Mouse (Mus musculus) liver, embryonic 14.5 days (tissue): ENCODE measurements around the gene Adgrl3. TPM values are rescaled to one million over a fixed set of nuclear protein-coding genes. Genes with fewer than 3 reads are reported as not detected.
"Not testable (repeated sequence)": the region's sequence is repeated elsewhere in the genome, so short reads cannot be mapped to it uniquely, and the experiment has no call there.

Experiments
- ATAC-seq: fragments of 200-750 bp; cut with Nextera tagmentation; 2 replicates; pipeline ENCODE4 v1.8.0; 2017; ENCODE audit warnings: moderate number of reproducible peaks, mild to moderate bottlenecking, moderate library complexity; ENCODE audit not compliant: insufficient read depth
- DNase-seq, 3 experiments: peaks; one replicate each; pipeline ENCODE4 v3.0.0-alpha.2; 2012 to 2013; ENCODE audit warnings: low read depth in 3 of 3, low spot score in 3 of 3
- H3K27ac ChIP-seq: fragments of 300-500 bp; sonication (generic); 2 replicates; pipeline ENCODE4 v1.5.1; 2014; ENCODE audit warnings: moderate library complexity, mild to moderate bottlenecking, control low read depth, inconsistent platforms
- H3K27me3 ChIP-seq: fragments of 300-500 bp; sonication (generic); 2 replicates; pipeline ENCODE4 v1.6.1; 2014; ENCODE audit warnings: mild to moderate bottlenecking, low read length, moderate library complexity; ENCODE audit not compliant: control insufficient read depth, insufficient read depth
- H3K36me3 ChIP-seq: fragments of 300-500 bp; sonication (generic); replicated peaks from 2 replicates; pipeline ENCODE4 v1.6.1; 2014; ENCODE audit warnings: low read depth; ENCODE audit not compliant: control insufficient read depth, insufficient read depth
- H3K4me1 ChIP-seq, 2 experiments: fragments of 200-500 bp in 1 of 2; fragments of 300-500 bp in 1 of 2; sonication (generic) in 1 of 2; replicated peaks; 2 replicates each; pipeline ENCODE4 v1.6.1; 2012 to 2014; ENCODE audit warnings: antibody characterized with exemption in 1 of 2, inconsistent platforms in 1 of 2, low read length in 1 of 2; ENCODE audit not compliant: control insufficient read depth in 2 of 2, insufficient read depth in 2 of 2
- H3K4me2 ChIP-seq: fragments of 300-500 bp; sonication (generic); 2 replicates; pipeline ENCODE4 v1.6.1; 2014; ENCODE audit warnings: low read depth, mild to moderate bottlenecking, control low read depth, moderate library complexity
- H3K4me3 ChIP-seq, 2 experiments: fragments of 200-500 bp in 1 of 2; fragments of 300-500 bp in 1 of 2; sonication (generic) in 1 of 2; 2 replicates each; pipeline ENCODE4 v1.5.1; 2012 to 2014; ENCODE audit warnings: low read depth in 2 of 2, low read length in 2 of 2, mild to moderate bottlenecking in 2 of 2, control low read depth in 1 of 2, inconsistent platforms in 1 of 2, moderate library complexity in 1 of 2; ENCODE audit not compliant: insufficient read depth in 1 of 2
- H3K9ac ChIP-seq: fragments of 300-500 bp; sonication (generic); replicated peaks from 2 replicates; pipeline ENCODE4 v1.6.1; 2014; ENCODE audit warnings: mild to moderate bottlenecking, control low read depth, moderate library complexity
- H3K9me3 ChIP-seq: fragments of 300-500 bp; sonication (generic); 2 replicates; pipeline ENCODE4 v1.6.1; 2016; ENCODE audit warnings: low read length, mixed read lengths; ENCODE audit not compliant: control insufficient read depth
- CTCF ChIP-seq: IDR thresholded peaks from 2 replicates; pipeline ENCODE4 v1.5.1; 2016; ENCODE audit warnings: antibody characterized with exemption, low read depth, control low read depth
- EP300 ChIP-seq: IDR thresholded peaks from 2 replicates; pipeline ENCODE4 v1.6.1; 2016; ENCODE audit warnings: antibody characterized with exemption, low read depth
- WGBS: fragments of 180-500 bp; shearing (Covaris S2); extraction: QIAGEN DNeasy Blood & Tissue Kit; methylation state at CpG from one replicate; pipeline ENCODE4 v1.1.7; 2014; ENCODE audit not compliant: insufficient replicate concordance; 5-methylcytosine and 5-hydroxymethylcytosine counted together
- polyA plus RNA-seq, 2 experiments: library from polyadenylated mRNA; depleted of rRNA in 1 of 2; stranded (reverse) in 1 of 2; unstranded in 1 of 2; fragments of >200 nt; fragmentation: Nextera tagmentation in 1 of 2; extraction: Ambion mirVana in 1 of 2; gene quantifications; 2 replicates each; pipeline versions ENCODE4 v1.2.1 to v1.2.3; 2012 to 2014

Gene Adgrl3
- polyA plus RNA-seq, 2 experiments, result 0.61 to 0.63 TPM

DNA sequence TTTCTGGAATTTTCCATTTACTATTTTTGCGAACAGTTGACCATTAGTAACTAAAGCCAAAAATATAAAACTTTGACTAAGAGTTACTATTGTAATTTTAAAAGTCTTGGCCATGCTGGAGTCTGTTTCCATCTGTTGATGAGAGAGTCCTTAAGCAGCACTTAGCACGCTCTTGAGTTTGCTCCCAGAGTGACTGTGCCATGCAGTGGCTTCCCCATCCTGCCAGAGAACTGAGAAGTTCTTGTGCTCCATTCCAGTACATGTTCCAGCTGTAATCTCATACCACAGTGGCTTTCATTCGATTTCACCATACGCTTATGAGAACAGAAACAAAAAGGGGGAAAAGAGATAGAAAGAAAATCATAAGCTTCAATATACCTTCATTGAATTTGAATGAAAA is 502.8 kb downstream of the Adgrl3 start:
- Histone ChIP-seq H3K27ac (no peak overlapping the region), H3K27me3 (no peaks in the 10 kb centered on the region), H3K9me3 (no peaks in the 10 kb centered on the region), H3K36me3 (no peaks in the 10 kb centered on the region), H3K9ac (no peak overlapping the region), H3K4me1 (no peaks in the 10 kb centered on the region), H3K4me3 (no peak overlapping the region), H3K4me2 (no peak overlapping the region)
- 67% methylated on average over 4 of the region's 4 CpGs for WGBS
- DNase-seq, result no peak
- TF ChIP-seq EP300, result no peak
- no peak for TF ChIP-seq CTCF
- ATAC-seq, result no peak

- ATAC-seq (no peak), DNase-seq (no peak)
- no peak for TF ChIP-seq CTCF
- TF ChIP-seq EP300, result no peak
- Histone ChIP-seq H3K9ac (no peak overlapping the region), H3K4me2 (no peak overlapping the region), H3K27ac (no peak overlapping the region), H3K27me3 (no peaks in the 10 kb centered on the region), H3K9me3 (no peaks in the 10 kb centered on the region), H3K4me1 (no peaks in the 10 kb centered on the region), H3K36me3 (no peaks in the 10 kb centered on the region), H3K4me3 (no peak overlapping the region)
- WGBS, result 70% methylated on average over 12 of the region's 12 CpGs
Observed at GRCm38 (mm10) chr5:81524532-81524961, 504.6 kb downstream of the Adgrl3 start.

DNA sequence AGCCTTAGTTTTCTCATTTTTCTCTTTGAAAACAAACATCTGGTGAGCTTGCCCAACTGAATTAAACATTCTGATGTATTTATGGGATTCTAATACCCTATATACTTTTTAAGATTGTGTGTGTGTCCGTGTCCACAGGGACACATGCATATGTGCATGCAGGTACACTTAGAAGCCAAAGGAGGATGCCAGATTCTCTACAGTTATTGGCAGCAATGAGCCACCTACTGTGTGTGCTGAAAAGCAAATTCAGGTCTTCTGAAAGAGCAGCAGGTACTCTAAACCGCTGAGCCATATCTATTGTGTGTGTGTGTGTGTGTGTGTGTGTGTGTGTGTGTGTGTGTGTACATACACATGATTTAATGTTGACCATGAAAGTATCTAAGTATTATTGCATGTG is 505.4 kb downstream of the Adgrl3 start:
- DNase-seq, result no peak
- 67% methylated on average over 2 of the region's 2 CpGs for whole genome bisulfite sequencing
- H3K27me3 ChIP-seq, result no peaks in the 10 kb centered on the region
- TF ChIP-seq CTCF, result no peak
- no peak for TF ChIP-seq EP300
- no peak overlapping the region for H3K4me3 ChIP-seq
- H3K9ac ChIP-seq, result no peak overlapping the region
- no peak overlapping the region for H3K4me2 ChIP-seq
- H3K4me1 ChIP-seq, result no peaks in the 10 kb centered on the region
- H3K27ac ChIP-seq, result no peak overlapping the region
- no peaks in the 10 kb centered on the region for H3K36me3 ChIP-seq
- H3K9me3 ChIP-seq, result no peaks in the 10 kb centered on the region
- ATAC-seq, result no peak

DNA sequence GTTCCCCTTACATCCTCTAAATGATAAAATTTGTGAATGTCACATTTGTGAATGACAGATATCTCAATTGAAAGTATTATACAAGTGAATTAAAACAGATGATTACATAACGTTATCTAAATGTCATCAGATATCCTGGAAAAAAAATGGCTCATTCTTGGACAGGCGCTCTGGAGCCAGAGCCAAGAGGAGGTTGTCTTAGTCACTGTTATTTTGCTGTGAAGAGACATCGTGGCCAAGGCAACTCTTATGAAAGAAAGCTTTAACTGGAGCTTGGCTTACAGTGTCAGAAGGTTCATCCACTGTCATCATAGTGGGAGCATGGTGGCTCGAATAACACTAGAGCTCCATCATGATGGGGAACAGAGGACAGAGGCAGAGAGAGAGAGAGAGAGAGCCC is 511.7 kb downstream of the Adgrl3 start:
- no peaks in the 10 kb centered on the region for H3K9me3 ChIP-seq
- H3K4me2 ChIP-seq, result no peak overlapping the region
- TF ChIP-seq CTCF, result no peak
- TF ChIP-seq EP300, result no peak
- no peak overlapping the region for H3K27ac ChIP-seq
- H3K4me1 ChIP-seq, result no peaks in the 10 kb centered on the region
- WGBS, result 64% methylated on average over 4 of the region's 4 CpGs
- DNase-seq (no peak), ATAC-seq (no peak)
- H3K9ac ChIP-seq, result no peak overlapping the region
- no peaks in the 10 kb centered on the region for H3K27me3 ChIP-seq
- H3K36me3 ChIP-seq, result no peaks in the 10 kb centered on the region
- H3K4me3 ChIP-seq, result no peak overlapping the region

DNA sequence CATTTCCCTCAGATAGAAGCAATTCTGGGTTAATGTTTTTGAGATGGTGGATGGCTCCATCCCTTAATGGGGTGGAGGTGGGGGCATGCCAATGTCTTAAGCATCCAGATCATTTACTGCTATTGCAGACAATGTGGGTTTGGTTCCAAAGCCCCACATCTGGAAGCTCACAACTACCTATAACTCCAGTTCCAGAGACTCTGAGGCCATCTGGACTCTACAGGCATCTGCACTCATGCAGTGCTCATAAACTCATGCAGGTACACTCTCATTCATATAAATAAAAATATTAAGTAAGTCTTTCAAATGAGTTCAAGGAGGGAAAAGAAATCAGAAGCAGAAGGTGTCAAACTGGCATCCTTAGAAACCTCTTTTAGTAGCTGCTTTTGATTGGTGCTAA is 530.3 kb downstream of the Adgrl3 start:
- TF ChIP-seq EP300 (no peak), CTCF (no peak)
- H3K9me3 ChIP-seq, result no peaks in the 10 kb centered on the region
- no peak overlapping the region for H3K4me3 ChIP-seq

GRCm38 (mm10) chr5:81555149-81555548 is 535.2 kb downstream of the Adgrl3 start:
- not testable (repeated sequence) for H3K36me3 ChIP-seq, H3K27ac ChIP-seq, H3K9me3 ChIP-seq, H3K27me3 ChIP-seq, ATAC-seq, H3K4me2 ChIP-seq, H3K4me3 ChIP-seq, H3K4me1 ChIP-seq, H3K9ac ChIP-seq, DNase-seq
- WGBS, result 55% methylated on average over 2 of the region's 2 CpGs

More for the DNA sequence above, 530.3 kb downstream of the Adgrl3 start:
- Histone ChIP-seq H3K36me3 (no peaks in the 10 kb centered on the region), H3K27me3 (no peaks in the 10 kb centered on the region), H3K27ac (no peak overlapping the region), H3K4me1 (no peaks in the 10 kb centered on the region), H3K4me2 (no peak overlapping the region), H3K9ac (no peak overlapping the region)
- no peak for DNase-seq
- no peak for ATAC-seq
